Mouse (Mus musculus) layer of hippocampus, adult 8-10 months (tissue): ENCODE results near the gene Slc31a2. TPM values are rescaled to one million over a fixed set of nuclear protein-coding genes. Genes with fewer than 3 reads are reported as not detected.
"Not testable (repeated sequence)": the region's sequence is repeated elsewhere in the genome, so short reads cannot be mapped to it uniquely, and the experiment has no call there.

ENCODE experiments used
- DNase-seq, 2 experiments: peaks; one replicate each; pipeline ENCODE4 v3.0.0; 2022; ENCODE audit warnings: low spot score in 2 of 2
- total RNA-seq, 4 experiments: library from RNA; stranded (reverse); gene quantifications; 2 replicates each; pipeline ENCODE4 v1.2.4; 2022

Slc31a2 gene
- total RNA-seq = 10 to 100 TPM in 3 of 4 experiments, 1 to 10 TPM in 1; 9.1 to 11.1 (median 10.8) TPM

GRCm38 (mm10) chr4:62262276-62262675 lies at the start of gene Slc31a2:
Gene Slc31a2 (plus strand): TSS chr4:62262562.
- no peak for DNase-seq

GRCm38 (mm10) chr4:62213490-62213889 lies 48.9 kb upstream of the Slc31a2 start:
- DNase-seq = no peak

DNA sequence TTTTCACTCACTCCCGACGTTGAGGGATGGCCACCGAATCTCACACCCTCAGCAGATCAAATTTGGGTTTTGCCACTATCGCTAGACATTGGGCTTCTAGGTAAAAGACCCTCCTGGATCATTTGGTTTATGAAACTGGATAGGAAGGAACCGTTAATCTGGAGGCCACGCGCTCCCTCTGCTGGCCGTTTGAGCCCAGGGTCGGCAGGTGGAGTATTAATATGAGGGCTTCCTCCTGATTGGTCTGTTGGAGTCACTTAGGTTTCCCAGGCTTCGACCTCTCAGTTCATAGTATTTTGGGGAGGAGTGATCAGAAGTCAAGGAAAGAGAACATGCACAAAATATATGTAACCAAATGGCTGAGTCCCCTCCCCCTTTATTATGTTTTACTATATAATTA lies 34.0 kb upstream of the Slc31a2 start:
- DNase-seq = peak; percentile 33 to 50

DNA sequence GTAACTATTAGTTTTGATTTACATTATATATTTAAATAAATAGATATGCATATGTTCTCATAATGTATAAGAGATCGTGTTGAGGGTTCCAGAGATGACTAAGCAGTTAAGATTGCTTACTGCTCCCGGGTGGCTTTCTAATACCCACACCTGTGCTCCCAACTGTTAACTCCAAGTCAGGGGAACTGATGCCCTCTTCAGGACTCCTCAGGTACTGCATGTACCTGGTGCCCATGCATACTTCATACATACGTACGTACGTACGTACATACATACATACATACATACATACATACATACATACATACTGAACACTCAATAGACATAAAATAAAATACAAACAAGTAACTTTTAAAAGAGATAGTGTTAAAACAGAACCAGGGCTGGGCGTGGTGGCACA lies 32.9 kb upstream of the Slc31a2 start:
- no peak for DNase-seq

GRCm38 (mm10) chr4:62230153-62230552 lies 32.2 kb upstream of the Slc31a2 start:
- DNase-seq = no peak

DNA sequence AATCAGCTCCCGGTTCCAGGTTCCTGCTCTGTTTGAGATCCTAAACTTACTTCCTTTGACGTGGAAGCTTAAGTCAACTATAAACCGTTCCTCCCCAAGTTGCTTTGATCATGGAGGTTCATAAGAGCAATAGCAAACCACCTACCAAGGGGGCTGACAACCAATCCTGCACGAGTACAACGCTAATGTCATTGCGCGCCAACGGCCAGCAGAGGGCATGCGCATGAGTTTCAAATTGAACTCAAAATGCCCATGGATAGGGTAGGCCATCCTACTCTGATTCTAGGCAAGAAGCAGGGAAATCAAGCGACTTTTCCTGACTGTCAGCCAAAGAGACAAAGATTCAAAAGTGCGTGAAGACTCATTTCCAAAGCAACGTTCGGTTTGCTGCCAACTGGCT lies 31.6 kb upstream of the Slc31a2 start, which contains the start of gene Zfp37:
TSS of gene Zfp37 (minus strand) at position 279 of the 400 bp plus-strand sequence.
- no peak for DNase-seq

GRCm38 (mm10) chr4:62240586-62240985 lies 21.8 kb upstream of the Slc31a2 start:
- DNase-seq = no peak

- DNase-seq = no peak
These were observed 14.0 kb upstream of the Slc31a2 start for GRCm38 (mm10) chr4:62248328-62248727.

GRCm38 (mm10) chr4:62250896-62251544 lies 11.3 kb upstream of the Slc31a2 start:
- DNase-seq = no peak

DNA sequence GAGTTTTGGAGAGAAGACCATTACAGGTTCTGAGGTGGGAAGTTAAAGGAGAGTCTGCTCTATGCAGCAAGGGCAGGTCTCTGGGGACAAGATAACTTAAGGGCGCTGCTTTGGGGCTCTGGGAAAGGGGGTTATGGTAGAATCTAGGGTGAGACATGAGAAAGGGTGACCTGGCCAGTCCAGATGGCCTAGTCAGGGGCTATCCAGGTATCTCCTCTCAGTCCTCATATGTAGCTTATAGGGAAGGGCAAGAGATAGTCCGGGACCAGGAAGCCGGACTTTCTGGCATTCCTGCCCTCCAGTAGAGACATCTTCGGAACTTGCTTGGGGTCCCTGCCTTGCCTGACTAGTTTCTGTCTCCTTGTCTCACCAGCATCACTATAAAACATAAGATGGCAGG lies 10.6 kb upstream of the Slc31a2 start:
- no peak for DNase-seq

DNA sequence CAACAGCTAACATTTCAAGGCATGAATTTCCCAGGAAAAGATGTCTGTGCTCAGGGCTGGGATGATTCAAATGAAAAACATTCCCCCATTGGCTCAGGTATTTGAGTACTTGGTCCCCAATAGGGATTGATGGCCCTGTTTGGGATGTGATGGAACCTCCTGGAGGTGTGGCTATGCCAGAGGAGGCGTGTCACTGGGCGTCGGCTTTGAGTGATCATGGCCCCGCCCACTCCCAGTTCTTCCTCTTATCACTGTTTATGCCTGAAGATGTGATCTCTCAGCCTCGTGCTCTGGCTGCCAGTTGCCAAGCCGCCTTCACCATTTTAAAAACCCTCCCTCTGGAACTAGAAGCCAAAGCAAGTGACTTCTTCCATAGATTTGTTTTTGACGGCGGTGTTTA lies 7.8 kb upstream of the Slc31a2 start:
- no peak for DNase-seq

DNA sequence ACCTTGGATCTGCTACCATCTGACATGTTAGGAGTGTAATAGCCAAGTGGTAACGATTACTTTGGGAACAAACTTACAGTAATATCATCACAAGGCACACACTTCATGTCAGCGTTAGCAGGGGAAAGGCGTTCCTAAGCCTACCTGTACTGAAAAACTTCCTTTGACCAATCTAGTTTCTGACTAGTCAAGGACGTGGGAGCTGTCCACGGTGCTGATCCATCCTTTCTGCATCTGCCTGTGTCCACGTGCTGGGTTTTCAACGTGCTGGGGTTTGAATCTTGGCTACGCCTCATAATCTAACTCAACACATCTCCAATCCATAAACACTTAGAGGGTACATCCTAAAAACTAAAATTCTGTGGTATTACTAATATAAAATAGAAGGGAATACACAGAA lies 5.4 kb upstream of the Slc31a2 start:
- no peak for DNase-seq

DNA sequence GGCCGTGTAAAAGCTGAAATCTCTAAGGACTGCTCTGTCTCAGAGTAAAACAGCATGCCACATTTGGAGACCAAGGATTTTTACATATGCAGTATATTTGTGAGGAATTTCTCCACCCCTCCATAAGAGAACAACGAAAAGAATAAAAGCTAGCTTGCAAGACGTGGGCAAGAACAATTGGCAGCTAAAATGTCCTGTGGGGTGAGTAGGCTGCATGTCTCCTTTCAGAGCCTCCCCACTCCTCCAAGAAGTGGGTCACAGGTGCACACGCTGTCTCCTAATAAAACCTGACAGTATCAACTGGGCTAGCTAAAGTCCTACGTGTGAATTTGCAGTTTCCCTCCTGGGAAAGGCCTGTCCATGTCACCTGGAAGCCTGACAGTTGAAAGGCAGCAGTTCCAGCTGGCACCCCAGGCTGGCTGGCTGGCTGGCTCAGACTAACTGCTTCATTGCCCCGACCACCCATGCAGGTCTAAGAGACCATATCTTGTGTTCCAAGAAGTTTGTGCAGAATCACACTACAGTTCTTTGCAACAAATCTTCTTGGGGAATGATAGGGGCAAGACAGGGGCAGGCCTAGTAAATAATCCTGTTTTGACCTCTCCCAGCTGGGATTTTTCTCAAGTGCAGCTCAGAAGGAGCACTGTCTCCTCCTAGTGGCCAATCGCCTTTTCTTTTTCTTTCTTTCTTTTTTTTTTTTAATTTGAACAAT lies 927 bp downstream of the Slc31a2 start:
- peak in 1 of 2 experiments; percentile 2 for DNase-seq

GRCm38 (mm10) chr4:62265154-62265836 lies 2.9 kb downstream of the Slc31a2 start:
- DNase-seq = no peak

GRCm38 (mm10) chr4:62266016-62266415 lies 3.7 kb downstream of the Slc31a2 start:
- DNase-seq = not testable (repeated sequence)

DNA sequence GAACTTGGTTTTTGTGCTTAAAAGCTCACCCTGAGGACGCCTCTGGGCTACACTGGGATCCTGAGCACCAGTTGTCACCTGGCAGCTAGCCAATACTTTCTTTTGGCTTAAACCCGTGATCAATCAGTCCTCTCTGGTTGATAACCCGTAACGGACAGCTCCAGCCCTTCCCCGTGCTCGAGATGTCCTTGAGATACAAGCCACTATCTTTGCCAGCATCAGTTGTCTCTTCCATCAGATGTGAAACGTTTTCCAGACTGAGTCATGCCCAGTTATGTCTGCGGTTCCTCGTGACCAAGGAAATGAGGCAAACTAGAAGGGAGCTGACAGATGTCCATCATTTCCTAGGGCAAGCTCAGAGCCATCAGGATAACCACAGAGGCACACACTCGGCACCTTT lies 4.7 kb downstream of the Slc31a2 start:
- DNase-seq = no peak

- no peak for DNase-seq
These were observed 10.3 kb downstream of the Slc31a2 start for GRCm38 (mm10) chr4:62272696-62273095.

GRCm38 (mm10) chr4:62273916-62274315 lies 11.6 kb downstream of the Slc31a2 start:
- DNase-seq = no peak

- DNase-seq = peak in 1 of 2 experiments; percentile 58
These were observed 12.6 kb downstream of the Slc31a2 start for GRCm38 (mm10) chr4:62274841-62275536.

DNA sequence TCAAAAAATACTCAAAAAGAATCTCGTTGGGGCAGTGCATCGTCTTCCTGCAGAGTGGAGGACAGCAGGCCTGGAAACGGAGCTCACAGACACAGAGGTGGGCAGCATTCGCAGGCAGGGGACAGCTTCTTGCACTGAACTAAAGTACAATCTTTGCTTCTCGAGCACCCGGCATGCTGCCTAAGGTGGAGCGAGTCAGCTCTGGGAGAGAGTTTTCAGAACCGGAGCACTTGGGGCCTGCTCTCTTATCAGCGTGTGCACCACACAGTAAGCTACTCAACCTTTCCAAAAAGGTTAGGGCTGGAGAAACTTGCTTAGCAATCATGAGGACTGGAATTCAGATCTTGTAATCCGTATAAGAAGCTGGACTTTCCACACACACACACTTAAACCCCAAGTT lies 14.3 kb downstream of the Slc31a2 start:
- no peak for DNase-seq

DNA sequence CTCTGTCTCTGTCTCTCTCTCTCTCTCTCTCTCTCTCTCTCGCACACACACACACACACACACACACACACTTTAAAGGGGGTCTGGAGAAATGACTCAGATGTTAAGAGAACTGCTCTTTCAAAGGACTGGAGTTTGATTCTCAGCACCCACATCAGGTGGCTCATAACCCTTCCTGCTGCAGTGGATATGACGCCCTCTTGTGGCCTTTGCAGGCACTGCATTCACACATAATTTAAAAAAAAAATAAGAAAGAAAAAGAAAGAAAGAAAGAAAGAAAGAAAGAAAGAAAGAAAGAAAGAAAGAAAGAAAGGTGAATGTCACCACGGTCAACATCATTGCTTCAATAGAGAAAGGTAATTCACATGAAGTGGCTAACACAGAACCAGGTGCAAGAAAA lies 14.9 kb downstream of the Slc31a2 start:
- no peak for DNase-seq

GRCm38 (mm10) chr4:62278081-62278480 lies 15.7 kb downstream of the Slc31a2 start:
- no peak for DNase-seq
